Mouse (Mus musculus) splenic B cell, adult 2 months (primary cell): ENCODE results near the gene Traf7.

Source experiments
- DNase-seq: peaks from one replicate; pipeline ENCODE4 v3.0.0-alpha.2; 2011; ENCODE audit warnings: low read depth, low spot score
- H3K27me3 ChIP-seq: 2 replicates; pipeline ENCODE4 v1.6.1; 2012; ENCODE audit warnings: mild to moderate bottlenecking, low read length, moderate library complexity, mixed read lengths; ENCODE audit not compliant: control insufficient read depth, poor library complexity, insufficient read depth, severe bottlenecking
- H3K36me3 ChIP-seq: 2 replicates; pipeline ENCODE4 v1.6.1; 2012; ENCODE audit warnings: mild to moderate bottlenecking, low read length, moderate library complexity, mixed read lengths; ENCODE audit not compliant: control insufficient read depth, poor library complexity, insufficient read depth, severe bottlenecking

The Traf7 gene

GRCm38 (mm10) chr17:24527723-24528559 lies at the start of gene Traf7:
TSS of gene Traf7 (minus strand) at chr17:24527938.
- DNase-seq, result peak; percentile 99

GRCm38 (mm10) chr17:24573811-24574210 lies 46.1 kb upstream of the Traf7 start:
- H3K27me3 ChIP-seq, result no peaks in the 10 kb centered on the region
- peaks cover 2% of the 10 kb centered on the region for H3K36me3 ChIP-seq
- no peak for DNase-seq

More at GRCm38 (mm10) chr17:24527723-24528559, at the start of gene Traf7:
- 0 out of 2 replicates have a peak, but pooled peaks cover 1% of the 10 kb centered on the region for H3K36me3 ChIP-seq
- no peaks in the 10 kb centered on the region for H3K27me3 ChIP-seq

- peaks cover 4% of the 10 kb centered on the region for H3K36me3 ChIP-seq
- DNase-seq, result no peak
- H3K27me3 ChIP-seq, result no peaks in the 10 kb centered on the region
Measured at GRCm38 (mm10) chr17:24572651-24573245, 45.0 kb upstream of the Traf7 start.

GRCm38 (mm10) chr17:24569837-24570236 lies 42.1 kb upstream of the Traf7 start:
- Histone ChIP-seq H3K36me3 (peaks cover 4% of the 10 kb centered on the region), H3K27me3 (no peaks in the 10 kb centered on the region)
- no peak for DNase-seq

GRCm38 (mm10) chr17:24567034-24567779 lies 39.5 kb upstream of the Traf7 start:
- Histone ChIP-seq H3K27me3 (no peaks in the 10 kb centered on the region), H3K36me3 (peaks cover 1% of the 10 kb centered on the region)
- DNase-seq, result no peak

GRCm38 (mm10) chr17:24565792-24566191 lies 38.1 kb upstream of the Traf7 start:
- Histone ChIP-seq H3K36me3 (peaks cover 1% of the 10 kb centered on the region), H3K27me3 (no peaks in the 10 kb centered on the region)
- no peak for DNase-seq

- Histone ChIP-seq H3K36me3 (peaks cover 1% of the 10 kb centered on the region), H3K27me3 (no peaks in the 10 kb centered on the region)
- no peak for DNase-seq
Measured at GRCm38 (mm10) chr17:24565092-24565491, 37.4 kb upstream of the Traf7 start.

GRCm38 (mm10) chr17:24564422-24564821 lies 36.7 kb upstream of the Traf7 start:
- peaks cover 1% of the 10 kb centered on the region for H3K36me3 ChIP-seq
- no peaks in the 10 kb centered on the region for H3K27me3 ChIP-seq
- no peak for DNase-seq

GRCm38 (mm10) chr17:24563638-24564037 lies 35.9 kb upstream of the Traf7 start:
- H3K36me3 ChIP-seq, result peaks cover 1% of the 10 kb centered on the region
- H3K27me3 ChIP-seq, result no peaks in the 10 kb centered on the region
- no peak for DNase-seq

- Histone ChIP-seq H3K27me3 (no peaks in the 10 kb centered on the region), H3K36me3 (no peaks in the 10 kb centered on the region; the same call in 1 of the 2 replicates)
- no peak for DNase-seq
Measured at GRCm38 (mm10) chr17:24561592-24561991, 33.9 kb upstream of the Traf7 start.

- no peak for DNase-seq
- H3K36me3 ChIP-seq, result no peaks in the 10 kb centered on the region; the same call in 1 of the 2 replicates
- H3K27me3 ChIP-seq, result no peaks in the 10 kb centered on the region
Measured at GRCm38 (mm10) chr17:24560301-24561028, 32.7 kb upstream of the Traf7 start.

- no peak for DNase-seq
- Histone ChIP-seq H3K27me3 (no peaks in the 10 kb centered on the region), H3K36me3 (no peaks in the 10 kb centered on the region)
Measured at GRCm38 (mm10) chr17:24559146-24559545, 31.4 kb upstream of the Traf7 start.

- Histone ChIP-seq H3K36me3 (no peaks in the 10 kb centered on the region), H3K27me3 (no peaks in the 10 kb centered on the region)
- no peak for DNase-seq
Measured at GRCm38 (mm10) chr17:24558600-24559099, 30.9 kb upstream of the Traf7 start.

GRCm38 (mm10) chr17:24557091-24557490 lies 29.4 kb upstream of the Traf7 start:
- Histone ChIP-seq H3K27me3 (no peaks in the 10 kb centered on the region), H3K36me3 (no peaks in the 10 kb centered on the region)
- no peak for DNase-seq
